Mouse (Mus musculus): ENCODE results near the gene Rfng.

- TF ChIP-seq CTCF (conservative IDR thresholded peaks at IDR 0.05; ENCODE audit: low read length): no peak
- no peak for TF ChIP-seq NANOG (IDR thresholded peaks at IDR 0.05; ENCODE audit: borderline replicate concordance, low read length)
Observed at GRCm38 (mm10) chr11:120733521-120733920, 50.5 kb downstream of the Rfng start.
